Mouse (Mus musculus) neutrophil, adult 59 days (primary cell): ENCODE measurements around the gene Tmem184c. TPM values are rescaled to one million over a fixed set of nuclear protein-coding genes. Genes with fewer than 3 reads are reported as not detected.

Experiments
- total RNA-seq, 2 experiments: library from RNA; stranded (reverse); gene quantifications; 1 replicate in 1 of 2; 2 replicates in 1 of 2; pipeline ENCODE4 v1.2.4; 2023

Gene Tmem184c
- total RNA-seq = 1 to 10 TPM; 4.8 to 7.5 TPM

GRCm38 (mm10) chr8:77610374-77610969 lies at the start of gene Tmem184c:
Tmem184c (minus strand) TSS chr8:77610698.

DNA sequence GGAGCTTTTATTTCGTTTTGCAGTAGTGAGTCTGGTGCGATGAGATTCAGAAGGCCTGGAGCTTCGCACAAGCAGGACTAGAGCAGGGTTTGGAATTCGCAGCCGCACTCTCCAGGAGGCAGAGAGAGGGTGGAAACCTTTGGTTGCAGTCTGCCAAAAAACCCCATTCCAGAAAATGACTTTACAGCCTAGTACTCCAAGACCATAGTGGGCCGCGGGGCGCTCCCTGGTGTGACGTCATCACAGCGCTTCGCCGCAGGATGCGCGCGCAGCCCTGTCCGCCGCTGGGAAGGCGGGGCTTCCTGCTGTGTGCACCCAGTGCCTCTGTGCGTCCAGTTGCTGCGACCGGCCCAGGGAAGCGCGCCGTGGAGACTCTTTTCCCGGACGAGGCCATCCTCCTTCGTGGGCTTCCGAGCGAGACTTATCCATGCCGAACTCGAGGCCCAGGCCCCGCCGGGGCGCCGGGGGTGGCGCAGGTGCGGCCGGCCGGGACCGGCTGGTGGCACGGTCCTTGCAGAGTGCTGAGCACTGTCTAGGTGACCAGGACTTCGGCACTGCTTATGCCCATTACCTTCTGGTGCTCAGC lies 61.3 kb downstream of the Tmem184c start, which contains the start of gene Prmt9:
TSS of gene Prmt9 (plus strand) at position 277 of the 586 bp plus-strand sequence.

Other genes with a start within 250 kb of the Tmem184c start
- gene Arhgap10, start 92.7 kb downstream of the Tmem184c start, total RNA-seq = 10 to 100 TPM in 1 of 2 experiments, 1 to 10 TPM in 1; 7.0 to 10.3 TPM
- 10 to 100 TPM; 17.1 to 19.0 TPM for gene Prmt9, start 61.3 kb downstream of the Tmem184c start, total RNA-seq
- 1 to 10 TPM; 2.7 to 3.2 TPM for gene Ednra, start 113.8 kb upstream of the Tmem184c start, total RNA-seq